Mouse (Mus musculus): ENCODE results near the gene Gm14226. TPM values are rescaled to one million over a fixed set of nuclear protein-coding genes. Genes with fewer than 3 reads are reported as not detected.

Gene Gm14226
- under 1 TPM in 1 of 2 experiments, not detected in 1; 0.02 TPM for polyA plus RNA-seq (2012; fragmentation: generic; extraction: Trizol)

GRCm38 (mm10) chr2:155018251-155018755, at the start of gene Gm14226:
Gene Gm14226 (plus strand): TSS chr2:155018266.

DNA sequence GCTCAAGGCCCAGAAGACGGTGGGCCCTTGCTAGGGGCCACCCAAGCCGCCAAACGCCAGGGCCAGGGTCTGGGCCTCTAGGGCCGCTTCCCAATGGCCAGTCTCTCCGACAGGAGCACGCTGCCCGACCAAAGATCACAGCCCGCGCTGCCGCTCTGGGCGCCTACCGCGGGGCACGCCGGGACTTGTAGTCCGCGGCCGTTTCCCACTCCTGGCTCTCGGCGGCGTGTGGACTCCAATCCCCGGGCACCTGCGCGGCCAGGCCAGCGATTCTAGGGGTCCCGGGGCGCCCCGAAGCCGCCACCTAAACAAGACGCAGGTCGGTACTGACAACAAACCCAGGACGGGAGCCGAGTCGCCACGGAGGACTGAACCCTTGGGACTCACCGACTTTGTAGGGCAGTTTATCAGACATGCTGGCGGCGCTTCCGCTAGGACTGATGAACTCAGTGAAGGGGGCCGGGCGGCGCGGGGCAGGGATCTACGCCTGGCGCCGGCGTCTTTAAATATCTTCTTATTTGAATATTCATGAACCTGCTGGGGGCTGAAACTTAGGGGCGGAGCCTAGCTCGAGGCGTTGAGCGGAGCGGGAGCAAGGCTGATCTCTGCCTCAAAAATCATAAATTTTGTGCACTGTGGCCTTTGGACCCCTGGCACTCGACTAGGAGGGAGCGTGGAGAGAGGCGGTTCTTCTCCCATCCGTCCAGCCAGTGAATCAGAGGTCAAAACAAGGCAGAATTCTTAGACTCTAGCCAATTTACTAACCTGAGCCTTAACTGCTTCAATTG, 56.1 kb downstream of the Gm14226 start, which contains the start of gene Ahcy:
TSS of gene Ahcy (minus strand) at position 520 of the 788 bp plus-strand sequence.

Other genes with a start within 250 kb of the Gm14226 start
- not detected for gene Gm14214, start 248.2 kb upstream of the Gm14226 start, polyA plus RNA-seq (2012; fragmentation: generic; extraction: Trizol)
- gene Raly, start 227.2 kb upstream of the Gm14226 start, polyA plus RNA-seq (2012; fragmentation: generic; extraction: Trizol) = 100 to 1,000 TPM; 208 to 306 TPM
- gene a, start 226.9 kb upstream of the Gm14226 start, polyA plus RNA-seq (2012; fragmentation: generic; extraction: Trizol) = not detected
- 10 to 100 TPM; 10.6 to 30.8 TPM for gene Eif2s2, start 125.3 kb upstream of the Gm14226 start, polyA plus RNA-seq (2012; fragmentation: generic; extraction: Trizol)
- gene Ahcy, start 56.2 kb downstream of the Gm14226 start, polyA plus RNA-seq (2012; fragmentation: generic; extraction: Trizol) = 10 to 100 TPM; 21.0 to 53.0 TPM
- 1 to 10 TPM in 1 of 2 experiments, under 1 TPM in 1; 0.35 to 5.0 TPM for gene Itch, start 115.2 kb downstream of the Gm14226 start, polyA plus RNA-seq (2012; fragmentation: generic; extraction: Trizol)
- 100 to 1,000 TPM; 276 to 566 TPM for gene Dynlrb1, start 218.3 kb downstream of the Gm14226 start, polyA plus RNA-seq (2012; fragmentation: generic; extraction: Trizol)

Data from C3H10T1/2 (cell line).